Mouse (Mus musculus) R1 (cell line): ENCODE measurements around the gene Plxnd1.
A peak's percentile ranks its signal among the peaks of the same experiment; 100 is the strongest.

Experiments
- DNase-seq: peaks from one replicate; pipeline ENCODE4 v3.0.0-alpha.2; 2018; ENCODE audit warnings: low read depth, low spot score

Plxnd1 gene

GRCm38 (mm10) chr6:115999227-115999626 lies 4.4 kb upstream of the Plxnd1 start:
- DNase-seq, result peak; percentile 77

- no peak for DNase-seq
Measured at GRCm38 (mm10) chr6:115998758-115999157, 4.0 kb upstream of the Plxnd1 start.

- no peak for DNase-seq
Measured at GRCm38 (mm10) chr6:115997726-115998311, 3.0 kb upstream of the Plxnd1 start.

GRCm38 (mm10) chr6:115996171-115996851 lies 1.5 kb upstream of the Plxnd1 start:
- no peak for DNase-seq

GRCm38 (mm10) chr6:115995531-115995941 lies 731 bp upstream of the Plxnd1 start:
- DNase-seq, result no peak

GRCm38 (mm10) chr6:115994146-115994876 lies 494 bp downstream of the Plxnd1 start:
- DNase-seq, result peak; percentile 24

GRCm38 (mm10) chr6:115993463-115994145 lies 1.2 kb downstream of the Plxnd1 start:
- DNase-seq, result peak; percentile 44

GRCm38 (mm10) chr6:115992981-115993380 lies 1.8 kb downstream of the Plxnd1 start:
- DNase-seq, result no peak

GRCm38 (mm10) chr6:115991881-115992620 lies 2.8 kb downstream of the Plxnd1 start:
- no peak for DNase-seq

GRCm38 (mm10) chr6:115991108-115991880 lies 3.5 kb downstream of the Plxnd1 start:
- no peak for DNase-seq

GRCm38 (mm10) chr6:115990479-115990878 lies 4.3 kb downstream of the Plxnd1 start:
- DNase-seq, result no peak

- no peak for DNase-seq
Measured at GRCm38 (mm10) chr6:115990056-115990455, 4.7 kb downstream of the Plxnd1 start.

- DNase-seq, result no peak
Measured at GRCm38 (mm10) chr6:115989607-115990006, 5.2 kb downstream of the Plxnd1 start.

- no peak for DNase-seq
Measured at GRCm38 (mm10) chr6:115989032-115989431, 5.8 kb downstream of the Plxnd1 start.

- no peak for DNase-seq
Measured at GRCm38 (mm10) chr6:115987096-115987747, 7.6 kb downstream of the Plxnd1 start.

GRCm38 (mm10) chr6:115986472-115987095 lies 8.2 kb downstream of the Plxnd1 start:
- DNase-seq, result no peak

- no peak for DNase-seq
Measured at GRCm38 (mm10) chr6:115985622-115986021, 9.2 kb downstream of the Plxnd1 start.

- DNase-seq, result no peak
Measured at GRCm38 (mm10) chr6:115984580-115984979, 10.2 kb downstream of the Plxnd1 start.

GRCm38 (mm10) chr6:115983306-115984038 lies 11.3 kb downstream of the Plxnd1 start:
- DNase-seq, result no peak
